Mouse (Mus musculus) embryonic fibroblast, embryonic 13.5 days (primary cell): Measurements from ENCODE around the gene Cfap44.

Source experiments
- CTCF ChIP-seq: IDR thresholded peaks from 2 replicates; pipeline ENCODE4 v1.5.1; 2011; ENCODE audit warnings: mild to moderate bottlenecking, control low read depth, low read length, moderate library complexity, borderline replicate concordance; ENCODE audit not compliant: insufficient read depth
- POLR2A ChIP-seq: IDR thresholded peaks from 2 replicates; pipeline ENCODE4 v1.6.1; 2011; ENCODE audit warnings: low read depth, mild to moderate bottlenecking, control low read depth, low read length, moderate library complexity

GRCm38 (mm10) chr16:44480616-44481015, 86.0 kb downstream of the Cfap44 start:
- no peak for TF ChIP-seq CTCF
- TF ChIP-seq POLR2A = no peak
